ENCODE assay signal across 23 mouse cellular contexts in genomic region chr17:86227389-86227788, GRCm38 (mm10). TPM values are rescaled to one million over a fixed set of nuclear protein-coding genes. Genes with fewer than 3 reads are reported as not detected.
DNase-seq lines count a peak whose midpoint lies in the region; ATAC-seq and TF ChIP-seq lines count a peak whose summit lies in the region.
"Had no signal": no experiment of that assay in that cellular context is flagged by ENCODE, and none has a peak within 500 bp of the region (broad histone marks: within the 10 kb centered on the region; RNA-seq: fewer than 3 reads in every experiment).

No protein-coding gene starts in this region.

- no peak overlapping the region for H3K4me3 ChIP-seq in heart, embryonic 12.5 days
- no peak overlapping the region for H3K4me3 ChIP-seq in kidney, adult 2 months (ENCODE audit: insufficient read depth, low read depth, low read length)
- H3K4me3 ChIP-seq in kidney, embryonic 15.5 days (replicated peaks): no peak overlapping the region
- no peak overlapping the region for H3K4me3 ChIP-seq in MEL (ENCODE audit: control insufficient read depth in 1 of 2, insufficient read depth in 1 of 2, low read depth in 2 of 2, low read length in 2 of 2)
- no peak overlapping the region for H3K4me3 ChIP-seq in lung, postnatal 0 days (ENCODE audit: low read depth, low read length)
- H3K4me3 ChIP-seq: embryonic facial prominence, embryonic 10.5 days; embryonic facial prominence, embryonic 15.5 days; forebrain, embryonic 13.5 days; limb, embryonic 13.5 days; lung, embryonic 15.5 days; neural tube, embryonic 13.5 days had no signal

- no peaks in the 10 kb centered on the region for H3K9me3 ChIP-seq in heart, embryonic 12.5 days (replicated peaks)
- no peaks in the 10 kb centered on the region for H3K9me3 ChIP-seq in kidney, embryonic 15.5 days (replicated peaks)
- no peaks in the 10 kb centered on the region for H3K9me3 ChIP-seq in MEL (replicated peaks; ENCODE audit: insufficient read depth, low read length)
- no peaks in the 10 kb centered on the region for H3K9me3 ChIP-seq in lung, postnatal 0 days (ENCODE audit: low read length)
- H3K9me3 ChIP-seq: embryonic facial prominence, embryonic 10.5 days; embryonic facial prominence, embryonic 15.5 days; forebrain, embryonic 13.5 days; limb, embryonic 13.5 days; lung, embryonic 15.5 days; neural tube, embryonic 13.5 days had no signal

- no peak overlapping the region for H3K4me2 ChIP-seq in heart, embryonic 12.5 days
- H3K4me2 ChIP-seq in kidney, embryonic 15.5 days: no peak overlapping the region
- no peak overlapping the region for H3K4me2 ChIP-seq in lung, postnatal 0 days (replicated peaks; ENCODE audit: low read depth, low read length)
- H3K4me2 ChIP-seq: embryonic facial prominence, embryonic 15.5 days; forebrain, embryonic 13.5 days; limb, embryonic 13.5 days; liver, embryonic 11.5 days; lung, embryonic 15.5 days; midbrain, embryonic 11.5 days; neural tube, embryonic 13.5 days had no signal

- no peak for TF ChIP-seq CTCF in kidney, adult 2 months (conservative IDR thresholded peaks at IDR 0.05; ENCODE audit: insufficient read depth, insufficient read length, low read depth, low read length)
- no peak for TF ChIP-seq CTCF in MEL (IDR thresholded peaks at IDR 0.05 in 2 of 3, conservative IDR thresholded peaks at IDR 0.05 in 1 of 3; ENCODE audit: control insufficient read depth in 1 of 3, insufficient read depth in 1 of 3, low read depth in 2 of 3, low read length in 3 of 3, poor library complexity in 1 of 3, severe bottlenecking in 1 of 3)
- no peak for TF ChIP-seq CTCF in lung, postnatal 0 days (IDR thresholded peaks at IDR 0.05)

- peaks cover 34% of the 10 kb centered on the region for H3K4me1 ChIP-seq in heart, embryonic 12.5 days (replicated peaks)
- peaks cover 3% of the 10 kb centered on the region; the same call in 1 of the 2 replicates for H3K4me1 ChIP-seq in kidney, adult 2 months (ENCODE audit: control insufficient read depth, insufficient read depth, low read length)
- H3K4me1 ChIP-seq in kidney, embryonic 15.5 days: peaks cover 17% of the 10 kb centered on the region
- H3K4me1 ChIP-seq in MEL (ENCODE audit: control insufficient read depth in 1 of 2, insufficient read depth in 2 of 2, low read length in 2 of 2): no peaks in the 10 kb centered on the region; a peak in 1 of 4 replicates
- no peaks in the 10 kb centered on the region for H3K4me1 ChIP-seq in lung, postnatal 0 days (ENCODE audit: insufficient read depth, low read depth, low read length)
- H3K4me1 ChIP-seq: embryonic facial prominence, embryonic 10.5 days had no signal

- WGBS in heart, embryonic 12.5 days: 77% methylated on average over 3 of the region's 3 CpGs
- 58% methylated on average over 3 of the region's 3 CpGs for WGBS in kidney, adult 2 months
- WGBS in kidney, embryonic 15.5 days: 51% methylated on average over 3 of the region's 3 CpGs
- WGBS in lung, postnatal 0 days: 78% methylated on average over 3 of the region's 3 CpGs

- TF ChIP-seq EP300 in MEL (IDR thresholded peaks at IDR 0.05; ENCODE audit: low read depth in 1 of 2, low read length in 2 of 2): no peak
- TF ChIP-seq EP300 in lung, postnatal 0 days (IDR thresholded peaks at IDR 0.05): no peak

- no peaks in the 10 kb centered on the region for H3K79me2 ChIP-seq in MEL (ENCODE audit: control insufficient read depth, insufficient read depth, low read length, poor library complexity)

- no peaks in the 10 kb centered on the region for H3K27me3 ChIP-seq in heart, embryonic 12.5 days (replicated peaks)
- H3K27me3 ChIP-seq in kidney, adult 2 months (replicated peaks; ENCODE audit: control insufficient read depth, insufficient read depth, low read length): no peaks in the 10 kb centered on the region
- no peaks in the 10 kb centered on the region for H3K27me3 ChIP-seq in kidney, embryonic 15.5 days
- no peaks in the 10 kb centered on the region for H3K27me3 ChIP-seq in MEL (ENCODE audit: control insufficient read depth in 1 of 2, insufficient read depth in 2 of 2, low read length in 2 of 2)
- H3K27me3 ChIP-seq in lung, postnatal 0 days (replicated peaks; ENCODE audit: insufficient read depth, low read length): no peaks in the 10 kb centered on the region
- H3K27me3 ChIP-seq: embryonic facial prominence, embryonic 15.5 days; forebrain, embryonic 13.5 days; limb, embryonic 13.5 days; lung, embryonic 15.5 days; neural tube, embryonic 13.5 days had no signal

- no peaks in the 10 kb centered on the region for H3K36me3 ChIP-seq in heart, embryonic 12.5 days
- H3K36me3 ChIP-seq in kidney, adult 2 months (ENCODE audit: control insufficient read depth, insufficient read depth, low read length): no peaks in the 10 kb centered on the region
- H3K36me3 ChIP-seq in kidney, embryonic 15.5 days: no peaks in the 10 kb centered on the region
- 0 out of 4 replicates have a peak, but pooled peaks cover 0 to 2% of the 10 kb centered on the region in 2 experiments for H3K36me3 ChIP-seq in MEL (ENCODE audit: control insufficient read depth in 1 of 2, insufficient read depth in 2 of 2, low read length in 2 of 2)
- H3K36me3 ChIP-seq in lung, postnatal 0 days (ENCODE audit: insufficient read depth, low read length): no peaks in the 10 kb centered on the region
- H3K36me3 ChIP-seq: embryonic facial prominence, embryonic 10.5 days; embryonic facial prominence, embryonic 15.5 days; limb, embryonic 13.5 days; lung, embryonic 15.5 days; neural tube, embryonic 13.5 days had no signal

- no peak for ATAC-seq in heart, embryonic 12.5 days (ENCODE audit: insufficient number of reproducible peaks, low FRiP score)
- ATAC-seq in kidney, embryonic 15.5 days (replicated peaks; ENCODE audit: low FRiP score): no peak
- no peak for ATAC-seq in lung, postnatal 0 days
- ATAC-seq: forebrain, embryonic 13.5 days; intestine, embryonic 16.5 days had no signal

- no peak for TF ChIP-seq RAD21 in MEL (IDR thresholded peaks at IDR 0.05; ENCODE audit: low read depth, low read length)

- H3K9ac ChIP-seq in heart, embryonic 12.5 days: no peak overlapping the region
- no peak overlapping the region for H3K9ac ChIP-seq in kidney, embryonic 15.5 days
- no peak overlapping the region for H3K9ac ChIP-seq in MEL (ENCODE audit: control insufficient read depth, low read depth, low read length, poor library complexity, severe bottlenecking)
- H3K9ac ChIP-seq in lung, postnatal 0 days (replicated peaks; ENCODE audit: low read depth): no peak overlapping the region
- H3K9ac ChIP-seq: embryonic facial prominence, embryonic 15.5 days; forebrain, embryonic 13.5 days; limb, embryonic 13.5 days; lung, embryonic 15.5 days; neural tube, embryonic 13.5 days had no signal

- DNase-seq in adrenal gland, postnatal 10 days: peak; percentile 43
- DNase-seq in adrenal gland, adult 18-20 months (ENCODE audit: low spot score in 2 of 2): no peak
- peak; percentile 33 to 42 for DNase-seq in heart, adult 18-20 months
- peak; percentile 41 for DNase-seq in kidney, adult 2 months
- DNase-seq in MEL (ENCODE audit: low read depth, low spot score): no peak
- no peak for DNase-seq in lung, postnatal 0 days (ENCODE audit: low spot score)
- DNase-seq: layer of hippocampus, adult 9-11 months; lung, postnatal 36 days; right cerebral cortex, postnatal 4 days; thymus, adult 18-20 months; thymus, postnatal 25 days had no signal

- TF ChIP-seq POLR2A in kidney, adult 2 months (IDR thresholded peaks at IDR 0.05; ENCODE audit: low read depth, low read length): no peak
- no peak for TF ChIP-seq POLR2A in MEL (IDR thresholded peaks at IDR 0.05; ENCODE audit: control insufficient read depth in 1 of 2, insufficient read depth in 1 of 2, low read depth in 1 of 2, low read length in 2 of 2, poor library complexity in 1 of 2)

- H3K27ac ChIP-seq in heart, embryonic 12.5 days (ENCODE audit: poor library complexity, severe bottlenecking): no peak overlapping the region
- no peak overlapping the region for H3K27ac ChIP-seq in kidney, adult 2 months (ENCODE audit: insufficient read depth, low read depth, low read length)
- no peak overlapping the region for H3K27ac ChIP-seq in kidney, embryonic 15.5 days
- no peak overlapping the region for H3K27ac ChIP-seq in MEL (ENCODE audit: control insufficient read depth, low read depth, low read length)
- no peak overlapping the region for H3K27ac ChIP-seq in lung, postnatal 0 days (ENCODE audit: low read length)
- H3K27ac ChIP-seq: embryonic facial prominence, embryonic 10.5 days; embryonic facial prominence, embryonic 15.5 days; forebrain, embryonic 13.5 days; limb, embryonic 13.5 days; lung, embryonic 15.5 days; neural tube, embryonic 13.5 days; stomach, postnatal 0 days had no signal

TF ChIP-seq in MEL, 35 proteins besides CTCF, POLR2A, EP300 and RAD21:
- TF ChIP-seq CHD1 (IDR thresholded peaks at IDR 0.05; ENCODE audit: low read depth, low read length): no peak
- TF ChIP-seq CHD2 (IDR thresholded peaks at IDR 0.05; ENCODE audit: low read length): no peak
- no peak for TF ChIP-seq ZMIZ1 (IDR thresholded peaks at IDR 0.05; ENCODE audit: low read depth, low read length)
- TF ChIP-seq MXI1 (IDR thresholded peaks at IDR 0.05; ENCODE audit: low read depth, low read length): no peak
- TF ChIP-seq USF1 (IDR thresholded peaks at IDR 0.05; ENCODE audit: low read depth, low read length): peak; percentile 14; the same call in 1 of the 2 replicates
TF ChIP-seq in MEL: peak in this region for 1.

RNA-seq across cellular contexts. Expression of gene Prkce, which starts 59.8 kb away (rescaled TPM):
- total RNA-seq in adrenal gland, postnatal 10 days (2021): 10 to 100 TPM; 22.8 to 31.8 TPM
- total RNA-seq in adrenal gland, adult 18-20 months (2021): 10 to 100 TPM; 17.5 to 22.9 TPM
- 10 to 100 TPM; 26.1 to 27.0 TPM for total RNA-seq in heart, adult 18-20 months (2021)
- 12.0 and 14.6 TPM in 2 replicates for polyA plus RNA-seq in heart, embryonic 12.5 days (2016; fragmentation: Nextera tagmentation; extraction: Ambion mirVana)
- polyA plus RNA-seq in kidney, adult 2 months (2012; rRNA removed): 5.0 and 6.1 TPM in 2 replicates
- 6.8 and 7.1 TPM in 2 replicates for polyA plus RNA-seq in kidney, embryonic 15.5 days (2015; fragmentation: Nextera tagmentation; extraction: Ambion mirVana)
- 3.0 and 3.6 TPM in 2 replicates for total RNA-seq in MEL (2012; rRNA removed)
- polyA plus RNA-seq in MEL (2012; ENCODE audit: insufficient read depth in 1 of 2, insufficient read length in 2 of 2, low read depth in 1 of 2, low replicate concordance in 2 of 2, missing spikeins in 1 of 2): 1 to 10 TPM in 1 of 2 experiments, not detected in 1; 5.3 TPM
- 10.6 and 10.9 TPM in 2 replicates for polyA plus RNA-seq in lung, postnatal 0 days (2015; fragmentation: Nextera tagmentation; extraction: Ambion mirVana)

Comparison
In these comparisons a context has a peak if more than half of its experiments do, and no peak if none do; other contexts are left out.
1. DNase-seq: peak in adrenal gland, postnatal 10 days (single experiment), heart, adult 18-20 months (2 of 2) and kidney, adult 2 months (single experiment); none in adrenal gland, adult 18-20 months (0 of 2), MEL (single experiment) and lung, postnatal 0 days (single experiment).